Mouse (Mus musculus) kidney, adult 2 months (tissue): ENCODE measurements at regions not wholly inside any gene's neighbourhood (a gene's known extent, or its start where the extent isn't known, plus 50 kb on each side); places are given as distances from the start of the nearest gene placed in this dataset.

ENCODE experiments used
- DNase-seq: peaks from one replicate; pipeline ENCODE4 v3.0.0; 2021
- H3K27ac ChIP-seq: fragments of 200-500 bp; 2 replicates; pipeline ENCODE4 v1.5.1; 2012; ENCODE audit warnings: low read depth, low read length, control low read depth, inconsistent platforms; ENCODE audit not compliant: insufficient read depth
- H3K27me3 ChIP-seq: fragments of 200-500 bp; replicated peaks from 2 replicates; pipeline ENCODE4 v1.6.1; 2012; ENCODE audit warnings: mild to moderate bottlenecking, moderate library complexity, low read length, inconsistent platforms; ENCODE audit not compliant: control insufficient read depth, insufficient read depth
- H3K36me3 ChIP-seq: fragments of 200-500 bp; 2 replicates; pipeline ENCODE4 v1.6.1; 2012; ENCODE audit warnings: mild to moderate bottlenecking, moderate library complexity, low read length, inconsistent platforms; ENCODE audit not compliant: control insufficient read depth, insufficient read depth
- H3K4me1 ChIP-seq: fragments of 200-500 bp; 2 replicates; pipeline ENCODE4 v1.6.1; 2011; ENCODE audit warnings: low read length; ENCODE audit not compliant: control insufficient read depth, insufficient read depth
- H3K4me3 ChIP-seq: fragments of 200-500 bp; 2 replicates; pipeline ENCODE4 v1.5.1; 2011; ENCODE audit warnings: mild to moderate bottlenecking, low read depth, low read length, control low read depth; ENCODE audit not compliant: insufficient read depth
- CTCF ChIP-seq: fragments of 200-500 bp; conservative IDR thresholded peaks from 2 replicates; pipeline ENCODE4 v1.5.1; 2011; ENCODE audit warnings: low read depth, mild to moderate bottlenecking, control low read depth, low read length, moderate library complexity, mixed read lengths; ENCODE audit not compliant: insufficient read depth, insufficient read length
- POLR2A ChIP-seq: fragments of 200-500 bp; IDR thresholded peaks from one replicate; pipeline ENCODE4 v1.6.1; 2011; ENCODE audit warnings: low read depth, low read length, control low read depth
- WGBS: fragments of 180-500 bp; shearing (Covaris S2); methylation state at CpG from one replicate; pipeline ENCODE4 v1.1.7; 2018; 5-methylcytosine and 5-hydroxymethylcytosine counted together

GRCm38 (mm10) chr19:27566060-27566459, 136.4 kb upstream of the Pum3 start:
- no peaks in the 10 kb centered on the region for H3K4me1 ChIP-seq
- DNase-seq, result no peak
- no peak overlapping the region for H3K27ac ChIP-seq
- H3K36me3 ChIP-seq, result no peaks in the 10 kb centered on the region
- TF ChIP-seq POLR2A, result no peak
- TF ChIP-seq CTCF, result no peak
- H3K27me3 ChIP-seq, result no peaks in the 10 kb centered on the region
- no peak overlapping the region for H3K4me3 ChIP-seq
- WGBS, result 45% methylated on average over 3 of the region's 3 CpGs

GRCm38 (mm10) chr19:27564086-27564485, 134.5 kb upstream of the Pum3 start:
- WGBS, result 73% methylated on average over 5 of the region's 5 CpGs
- Histone ChIP-seq H3K27me3 (no peaks in the 10 kb centered on the region), H3K27ac (no peak overlapping the region), H3K4me1 (no peaks in the 10 kb centered on the region), H3K4me3 (no peak overlapping the region), H3K36me3 (no peaks in the 10 kb centered on the region)
- TF ChIP-seq POLR2A (no peak), CTCF (no peak)
- no peak for DNase-seq

- no peak for TF ChIP-seq CTCF
- no peak for TF ChIP-seq POLR2A
- Histone ChIP-seq H3K36me3 (no peaks in the 10 kb centered on the region), H3K4me1 (no peaks in the 10 kb centered on the region), H3K27ac (no peak overlapping the region), H3K4me3 (no peak overlapping the region), H3K27me3 (no peaks in the 10 kb centered on the region)
- no peak for DNase-seq
- WGBS, result 71% methylated on average over 9 of the region's 9 CpGs
Measured at GRCm38 (mm10) chr19:27563592-27563991, 134.0 kb upstream of the Pum3 start.

- Histone ChIP-seq H3K4me3 (no peak overlapping the region), H3K36me3 (no peaks in the 10 kb centered on the region), H3K27ac (no peak overlapping the region), H3K27me3 (no peaks in the 10 kb centered on the region), H3K4me1 (no peaks in the 10 kb centered on the region)
- DNase-seq, result no peak
- 67% methylated on average over 3 of the region's 3 CpGs for WGBS
- no peak for TF ChIP-seq CTCF
- TF ChIP-seq POLR2A, result no peak
Measured at GRCm38 (mm10) chr19:27558199-27558598, 128.6 kb upstream of the Pum3 start.

- no peaks in the 10 kb centered on the region for H3K4me1 ChIP-seq
- DNase-seq, result no peak
- 86% methylated on average over 4 of the region's 4 CpGs for WGBS
- TF ChIP-seq CTCF (no peak), POLR2A (no peak)
- no peak overlapping the region for H3K27ac ChIP-seq
- no peaks in the 10 kb centered on the region for H3K36me3 ChIP-seq
- no peak overlapping the region for H3K4me3 ChIP-seq
- no peaks in the 10 kb centered on the region for H3K27me3 ChIP-seq
Measured at GRCm38 (mm10) chr19:27556697-27557096, 127.1 kb upstream of the Pum3 start.

- DNase-seq, result no peak
- Histone ChIP-seq H3K4me3 (no peak overlapping the region), H3K27me3 (no peaks in the 10 kb centered on the region), H3K36me3 (no peaks in the 10 kb centered on the region), H3K4me1 (no peaks in the 10 kb centered on the region), H3K27ac (no peak overlapping the region)
- TF ChIP-seq CTCF (no peak), POLR2A (no peak)
- WGBS, result 96% methylated on average over 4 of the region's 4 CpGs
Measured at GRCm38 (mm10) chr19:27554841-27555240, 125.2 kb upstream of the Pum3 start.

GRCm38 (mm10) chr19:27553266-27553665, 123.6 kb upstream of the Pum3 start:
- H3K4me3 ChIP-seq, result no peak overlapping the region
- DNase-seq, result no peak
- no peaks in the 10 kb centered on the region for H3K27me3 ChIP-seq
- H3K36me3 ChIP-seq, result no peaks in the 10 kb centered on the region
- no peak for TF ChIP-seq POLR2A
- TF ChIP-seq CTCF, result no peak
- WGBS, result 75% methylated on average over 11 of the region's 11 CpGs
- no peak overlapping the region for H3K27ac ChIP-seq
- H3K4me1 ChIP-seq, result no peaks in the 10 kb centered on the region

GRCm38 (mm10) chr19:27537746-27538145, 108.1 kb upstream of the Pum3 start:
- Histone ChIP-seq H3K4me1 (no peaks in the 10 kb centered on the region), H3K27me3 (no peaks in the 10 kb centered on the region), H3K36me3 (no peaks in the 10 kb centered on the region), H3K4me3 (no peak overlapping the region), H3K27ac (no peak overlapping the region)
- TF ChIP-seq CTCF (no peak), POLR2A (no peak)
- 86% methylated on average over 3 of the region's 3 CpGs for WGBS
- DNase-seq, result no peak
